Mouse (Mus musculus) spleen, adult 12 weeks (tissue): ENCODE results near the gene Qk.

Experiments used
- DNase-seq: peaks from one replicate; pipeline ENCODE4 v3.0.0; 2022; ENCODE audit warnings: low spot score

Gene Qk

GRCm38 (mm10) chr17:10319685-10320455 lies at the start of gene Qk:
TSS of gene Qk (minus strand) at chr17:10319854.
- DNase-seq: peak; percentile 85

DNA sequence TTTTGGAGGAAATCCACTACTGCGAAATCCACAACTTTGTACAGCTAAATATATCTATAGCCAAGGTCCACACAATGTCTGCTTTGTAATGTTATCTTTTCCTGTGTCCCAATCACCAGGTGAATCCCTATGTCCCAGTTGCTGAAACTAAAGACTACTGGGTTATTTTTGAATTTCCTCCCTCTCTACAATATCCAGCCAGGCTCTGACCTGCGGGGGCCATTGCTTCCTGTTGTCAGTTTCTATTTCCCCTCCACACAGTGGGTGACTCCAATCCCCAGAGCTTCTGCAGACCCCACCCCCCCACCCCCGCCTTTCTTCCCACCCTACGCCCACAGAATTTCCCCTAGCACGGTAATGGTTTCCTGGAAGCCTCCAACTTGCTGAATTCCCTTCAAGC lies 47.4 kb upstream of the Qk start:
- no peak for DNase-seq

DNA sequence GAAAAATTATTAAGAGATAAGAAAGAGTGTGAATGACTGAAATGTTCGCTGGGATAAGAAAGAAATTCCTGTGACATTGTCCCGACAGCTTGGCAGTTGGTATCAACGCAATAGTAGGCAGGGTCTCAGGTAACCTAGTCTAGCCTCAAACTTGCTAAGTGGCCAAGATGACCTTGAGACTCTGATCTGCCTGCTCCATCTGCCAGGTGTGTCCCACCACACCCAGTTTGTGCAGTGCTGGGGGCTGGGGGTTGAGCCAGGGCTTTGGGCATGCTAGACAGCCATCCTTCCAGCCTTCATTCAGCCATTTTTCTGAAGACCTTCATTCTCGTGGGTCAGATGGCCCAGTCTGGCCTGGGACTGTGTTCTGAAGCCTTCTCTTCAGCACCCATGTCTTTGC lies 46.9 kb upstream of the Qk start:
- no peak for DNase-seq

DNA sequence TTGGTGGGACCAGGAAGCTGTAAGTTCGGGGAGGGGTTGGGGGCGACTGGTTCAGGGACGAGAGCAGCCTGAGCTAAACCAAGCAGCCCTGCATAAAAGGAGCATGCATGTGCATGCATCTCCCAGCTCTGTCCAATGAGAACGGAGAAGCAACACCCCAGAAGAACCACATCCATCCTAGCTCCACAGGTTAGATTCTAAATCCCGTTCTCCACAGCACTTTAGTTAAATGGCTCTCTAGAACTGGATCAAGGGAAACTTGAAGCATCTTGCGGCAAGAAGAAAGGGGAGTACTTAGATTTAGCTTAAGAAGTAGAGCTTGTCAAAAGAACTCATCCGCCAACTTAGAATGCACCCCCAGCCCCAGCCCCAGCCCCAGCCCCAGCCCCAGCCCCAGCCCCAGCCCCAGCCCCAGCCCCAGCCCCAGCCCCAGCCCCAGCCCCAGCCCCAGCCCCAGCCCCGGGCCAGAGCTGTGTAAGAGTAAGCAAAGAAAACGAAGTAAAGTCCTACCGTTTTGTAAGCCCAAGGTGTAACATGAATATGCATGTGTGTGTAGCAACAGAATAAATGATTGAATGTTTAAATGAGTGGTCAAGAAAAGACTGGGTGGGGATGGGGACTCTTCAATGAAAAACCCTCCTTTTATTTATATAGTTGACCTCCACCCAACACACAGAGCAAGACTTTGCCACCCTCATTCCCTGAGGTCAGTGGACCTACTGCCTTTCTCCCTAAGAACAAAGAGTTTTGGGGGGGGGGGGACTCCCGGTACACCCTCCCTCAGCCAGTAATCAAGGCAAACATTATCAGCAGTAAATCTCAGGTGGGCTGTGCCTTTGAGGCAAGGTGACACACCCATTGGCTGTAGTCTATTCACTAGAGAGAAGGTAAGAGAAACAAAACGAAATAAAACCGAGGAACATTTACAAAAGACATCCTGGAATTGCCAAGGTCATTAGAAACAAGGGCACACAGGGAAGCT lies 46.1 kb upstream of the Qk start:
- DNase-seq: no peak

- no peak for DNase-seq
Observed at GRCm38 (mm10) chr17:10363151-10363550, 43.5 kb upstream of the Qk start.

DNA sequence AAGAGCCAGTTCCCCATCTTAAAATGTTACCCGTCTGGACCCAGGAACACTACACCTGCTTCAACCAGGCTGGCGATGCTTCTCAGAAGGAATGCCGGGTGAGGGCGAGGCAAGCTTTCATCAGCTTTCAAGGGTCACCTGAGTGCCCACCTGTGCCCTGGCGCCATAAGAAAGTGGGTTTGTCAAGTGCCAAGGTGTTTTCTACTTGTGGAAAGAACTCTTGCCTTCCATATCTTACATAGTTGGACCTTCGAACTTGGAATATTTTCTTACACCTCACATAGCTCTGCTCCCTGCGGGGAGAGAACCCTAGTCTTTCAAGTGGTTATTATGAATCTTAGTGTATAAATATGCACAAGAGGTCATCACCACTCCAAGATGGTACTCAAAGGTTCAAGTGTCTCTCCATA lies 42.2 kb upstream of the Qk start:
- no peak for DNase-seq

DNA sequence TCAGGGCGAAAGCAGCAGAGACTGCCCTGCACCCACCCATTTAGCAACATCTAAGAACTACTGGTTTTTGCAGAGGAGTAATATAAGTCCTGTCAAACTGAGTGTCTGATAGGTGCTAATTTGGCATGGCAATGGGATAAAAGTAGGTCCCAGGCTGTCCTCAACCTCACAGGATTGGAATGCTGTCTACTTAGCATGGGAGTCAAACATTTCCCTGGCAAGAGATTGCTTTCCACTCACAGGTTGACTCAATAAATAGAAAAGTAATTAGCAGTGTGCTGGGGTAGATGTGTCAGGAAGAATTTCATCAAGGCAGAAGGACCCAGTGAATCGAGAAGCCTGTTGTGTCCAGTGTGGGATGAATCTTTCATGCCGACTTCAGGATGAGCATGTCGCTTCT lies 41.1 kb upstream of the Qk start:
- DNase-seq: no peak

GRCm38 (mm10) chr17:10359466-10359865 lies 39.8 kb upstream of the Qk start:
- no peak for DNase-seq

DNA sequence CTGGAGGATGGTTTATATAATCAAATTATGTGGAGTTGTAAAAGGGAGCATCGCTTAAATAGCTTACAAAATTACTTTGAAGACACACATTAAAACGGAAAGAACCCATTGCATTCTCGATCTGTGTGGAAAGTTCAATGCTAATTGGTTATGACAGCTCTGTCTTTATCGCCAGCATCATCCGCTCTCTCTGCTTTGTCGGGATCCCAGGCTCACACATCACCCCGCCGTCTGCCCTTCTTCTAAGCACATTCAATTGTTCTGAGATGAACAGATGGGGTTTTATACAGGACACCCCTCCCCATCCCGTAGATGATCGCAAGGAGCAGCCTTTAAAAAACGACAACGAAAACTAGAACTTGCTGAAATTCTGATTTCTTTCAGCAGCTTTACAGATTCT lies 37.7 kb upstream of the Qk start:
- no peak for DNase-seq

- DNase-seq: no peak
Observed at GRCm38 (mm10) chr17:10356294-10356693, 36.6 kb upstream of the Qk start.

DNA sequence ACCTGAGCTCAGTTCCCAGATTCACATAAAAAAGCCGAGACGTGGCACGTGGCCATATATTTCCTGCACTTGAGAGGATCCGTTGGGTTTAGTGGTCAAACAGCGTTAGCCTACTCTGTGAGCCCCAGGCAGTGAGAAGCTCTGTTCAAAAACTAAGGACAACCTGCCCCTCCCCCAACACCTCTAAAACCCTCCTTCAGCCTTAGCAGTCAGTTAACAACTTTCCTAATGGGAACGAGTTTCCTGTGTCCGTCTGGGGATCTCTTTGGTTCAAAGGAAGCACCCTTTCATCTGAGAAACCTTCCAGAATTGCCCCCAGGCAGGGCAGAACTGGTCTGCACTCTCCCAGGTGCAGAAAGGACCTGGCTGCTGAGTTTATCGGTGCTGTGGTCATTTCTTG lies 36.1 kb upstream of the Qk start:
- DNase-seq: no peak

GRCm38 (mm10) chr17:10338286-10338685 lies 18.6 kb upstream of the Qk start:
- no peak for DNase-seq

DNA sequence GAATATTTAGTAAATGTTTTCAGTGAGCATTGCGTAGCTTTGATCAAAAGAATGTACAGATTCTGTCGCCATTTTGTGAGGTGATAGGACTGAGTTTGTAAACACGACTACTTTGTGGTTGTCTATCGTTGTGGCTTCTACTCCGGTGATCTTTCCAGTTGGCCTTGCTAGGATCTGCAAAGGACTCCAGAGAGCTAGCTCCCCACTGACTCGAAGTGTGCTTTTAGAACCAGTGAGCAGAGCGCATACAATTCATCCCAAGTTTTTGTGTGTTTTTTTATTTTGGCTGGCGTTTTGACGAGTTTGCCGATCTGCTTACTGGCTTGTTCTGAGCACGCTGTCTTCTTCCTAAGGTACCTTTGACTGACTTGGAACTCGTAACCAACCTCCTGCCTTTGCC lies 16.9 kb upstream of the Qk start:
- no peak for DNase-seq

GRCm38 (mm10) chr17:10335809-10336499 lies 16.3 kb upstream of the Qk start:
- DNase-seq: no peak

- DNase-seq: no peak
Observed at GRCm38 (mm10) chr17:10334957-10335690, 15.5 kb upstream of the Qk start.

GRCm38 (mm10) chr17:10334481-10334880 lies 14.8 kb upstream of the Qk start:
- DNase-seq: no peak

- DNase-seq: no peak
Observed at GRCm38 (mm10) chr17:10333321-10333720, 13.7 kb upstream of the Qk start.

DNA sequence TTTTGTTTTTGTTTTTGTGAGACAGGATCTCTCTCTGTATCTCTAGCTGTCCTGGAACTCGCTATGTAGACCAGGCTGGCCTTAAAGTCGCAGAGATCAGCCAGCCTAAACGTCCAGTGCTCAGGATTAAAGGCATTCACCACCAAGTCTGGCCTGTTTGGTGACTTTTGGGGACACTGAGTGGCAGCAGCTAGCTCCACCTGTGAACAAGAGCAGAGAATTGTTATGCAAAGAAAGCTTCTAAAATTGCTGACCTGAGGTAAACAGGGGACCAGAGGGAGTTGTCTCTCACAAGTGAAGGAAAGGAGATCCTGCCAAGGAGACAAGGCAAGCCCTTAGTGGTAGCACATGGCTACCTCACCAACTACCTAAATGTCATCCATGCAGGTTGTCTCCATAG lies 12.5 kb upstream of the Qk start:
- DNase-seq: no peak

DNA sequence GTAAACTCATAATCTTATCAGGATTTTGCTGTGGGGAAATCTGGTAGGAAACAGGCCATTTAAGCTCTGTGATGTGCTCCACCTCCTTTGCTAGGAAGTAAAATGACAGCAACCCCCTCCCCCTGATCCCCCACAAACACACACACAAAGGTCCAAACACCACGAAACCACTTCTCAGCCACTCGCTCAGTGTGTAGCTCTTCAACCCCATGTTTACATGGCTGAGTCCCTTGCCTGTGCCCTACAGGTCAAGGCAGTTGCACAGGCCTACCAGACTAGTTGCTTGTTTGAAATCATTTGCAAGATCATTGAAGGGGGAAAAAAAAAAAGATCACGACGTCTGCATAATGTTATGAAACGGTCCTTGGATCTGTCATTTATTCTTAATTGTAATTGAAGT lies 9.8 kb upstream of the Qk start:
- no peak for DNase-seq

DNA sequence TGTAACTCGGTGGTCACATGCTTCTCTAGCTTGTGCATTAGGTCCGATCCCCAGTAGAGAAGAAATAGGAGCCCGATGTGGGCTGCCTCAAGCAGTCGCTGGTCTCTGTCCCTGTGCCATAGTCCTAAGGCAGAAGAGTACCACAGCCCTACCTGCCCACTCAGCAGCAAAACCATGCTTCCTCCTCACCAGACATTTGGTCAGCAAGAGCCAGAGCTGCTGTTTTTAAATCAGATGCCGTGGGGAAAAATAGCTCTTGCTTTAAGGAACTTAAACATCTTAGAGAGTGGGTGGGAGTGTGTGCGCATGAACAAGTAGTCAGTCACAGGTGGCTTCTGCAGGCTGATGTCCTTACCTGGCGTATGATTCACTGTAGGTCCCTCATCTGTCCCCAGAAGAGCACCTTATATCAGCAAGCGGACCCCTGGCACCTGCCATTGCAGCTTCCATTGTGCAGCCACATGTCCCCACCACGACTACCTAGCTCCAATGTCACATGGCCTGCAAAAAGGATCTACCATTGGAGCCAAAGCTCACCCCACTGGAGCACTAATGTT lies 9.0 kb upstream of the Qk start:
- no peak for DNase-seq

DNA sequence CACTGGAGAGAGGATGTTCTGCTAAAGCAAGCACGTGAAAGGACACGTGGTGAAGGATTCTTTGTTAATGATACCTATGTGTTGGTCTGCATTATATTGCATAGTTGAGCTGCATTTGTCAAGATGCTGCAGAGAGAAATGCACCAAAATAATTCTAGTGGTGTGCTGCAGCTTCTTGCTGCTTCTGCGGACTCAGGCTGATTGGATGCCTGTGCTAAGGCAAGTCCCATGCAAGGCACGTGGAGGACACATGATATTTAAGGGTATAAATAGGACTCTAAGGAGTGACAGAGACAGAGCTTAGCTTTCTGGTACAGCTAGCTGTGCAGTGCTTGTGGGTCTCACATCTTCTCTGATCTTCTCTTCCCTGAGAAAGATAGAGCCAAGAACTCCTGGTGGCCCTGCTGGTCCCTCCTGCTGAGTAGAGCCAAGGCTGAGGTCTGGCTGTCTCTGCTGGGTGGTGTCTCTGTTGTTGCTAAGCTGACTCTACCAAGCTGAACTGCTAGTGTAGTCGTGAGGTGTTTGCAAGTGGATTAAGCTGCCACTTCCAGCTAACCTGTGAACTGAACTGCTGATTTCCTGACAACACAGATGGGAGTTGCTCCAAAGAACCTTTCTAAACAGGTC lies 8.0 kb upstream of the Qk start:
- no peak for DNase-seq
